Mouse (Mus musculus): ENCODE results near the gene Wnt5a. TPM values are rescaled to one million over a fixed set of nuclear protein-coding genes. Genes with fewer than 3 reads are reported as not detected.

The Wnt5a gene
- total RNA-seq, 2 experiments from 2014 or later: 6.5 to 11.4 TPM

DNA sequence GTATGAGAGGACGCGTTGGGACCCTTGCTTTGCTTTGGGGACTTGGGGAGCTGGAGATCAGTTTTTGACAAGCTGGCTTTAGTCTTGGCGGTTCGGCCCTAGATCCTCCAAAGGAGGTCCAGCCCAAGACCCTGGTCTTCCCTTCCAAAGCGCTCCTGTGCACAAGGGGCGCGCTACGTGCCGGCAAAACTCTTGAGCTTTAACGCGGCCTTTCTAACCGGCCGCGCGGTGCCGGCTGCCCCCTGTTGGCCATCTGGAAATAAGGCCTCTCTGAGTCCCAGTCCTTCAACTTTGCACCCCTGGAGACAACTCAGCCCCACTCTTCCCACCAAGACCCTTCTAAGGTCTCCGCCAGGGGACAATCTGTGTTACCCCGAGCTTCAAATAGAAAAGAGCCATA is 2.9 kb downstream of the Wnt5a start:
- peak; percentile 61 to 63 for DNase-seq (ENCODE audit: low spot score in 2 of 2)

DNA sequence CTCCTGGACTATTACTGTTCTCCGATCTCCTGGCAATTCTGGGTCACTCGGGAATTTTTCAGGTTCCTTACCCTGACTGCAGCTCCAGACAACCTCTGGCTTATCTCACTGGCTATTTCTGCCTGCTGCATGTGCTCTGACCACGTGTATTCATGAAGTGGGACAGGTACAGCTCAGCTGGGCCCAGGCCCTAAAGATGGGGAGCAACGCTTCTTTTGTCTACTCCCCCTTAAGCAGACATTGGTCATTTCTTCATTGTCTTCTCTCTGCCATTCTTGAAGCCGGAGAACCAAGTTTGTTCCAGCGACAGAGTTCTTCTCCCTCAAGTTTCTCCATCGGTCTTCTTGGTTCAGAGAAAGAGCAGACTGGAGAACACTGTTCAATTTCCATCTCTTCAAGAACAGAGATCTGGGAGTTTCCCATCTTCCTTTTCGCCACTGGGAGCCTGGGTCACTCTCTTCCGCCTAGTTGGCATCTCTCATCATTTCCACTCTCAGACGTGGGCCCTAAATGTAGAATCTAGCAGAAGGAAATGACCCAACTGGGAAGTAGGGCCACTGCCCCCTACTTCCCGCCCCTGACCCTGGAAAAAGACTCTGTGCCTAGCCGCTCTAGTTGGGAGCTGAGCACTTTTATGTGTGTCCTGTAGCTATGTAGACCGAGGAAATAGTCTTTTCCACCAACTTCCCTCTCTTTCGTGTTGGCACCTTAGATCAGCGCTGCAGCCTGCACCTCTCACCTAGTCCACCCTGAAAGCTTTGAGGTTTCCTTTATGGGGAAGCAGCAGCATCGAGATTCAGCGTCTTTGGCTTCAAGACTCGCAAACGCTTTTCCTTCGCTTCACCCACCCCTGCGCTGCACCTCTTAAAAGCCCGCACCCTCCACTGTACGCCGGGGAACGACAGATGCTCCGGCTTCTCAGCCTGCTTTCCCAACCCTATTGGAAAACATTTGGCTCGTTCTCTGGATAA is 4.0 kb downstream of the Wnt5a start:
- peak in 1 of 2 experiments; percentile 10 for DNase-seq (ENCODE audit: low spot score in 2 of 2)

More for the DNA sequence above, 2.9 kb downstream of the Wnt5a start:
- intact Hi-C loops (cut with DNase I): loop anchor here (1.0 to 10.0 kb wide), 4 partner anchors 223 to 698 kb away; no protein-coding TSS in a partner anchor

DNA sequence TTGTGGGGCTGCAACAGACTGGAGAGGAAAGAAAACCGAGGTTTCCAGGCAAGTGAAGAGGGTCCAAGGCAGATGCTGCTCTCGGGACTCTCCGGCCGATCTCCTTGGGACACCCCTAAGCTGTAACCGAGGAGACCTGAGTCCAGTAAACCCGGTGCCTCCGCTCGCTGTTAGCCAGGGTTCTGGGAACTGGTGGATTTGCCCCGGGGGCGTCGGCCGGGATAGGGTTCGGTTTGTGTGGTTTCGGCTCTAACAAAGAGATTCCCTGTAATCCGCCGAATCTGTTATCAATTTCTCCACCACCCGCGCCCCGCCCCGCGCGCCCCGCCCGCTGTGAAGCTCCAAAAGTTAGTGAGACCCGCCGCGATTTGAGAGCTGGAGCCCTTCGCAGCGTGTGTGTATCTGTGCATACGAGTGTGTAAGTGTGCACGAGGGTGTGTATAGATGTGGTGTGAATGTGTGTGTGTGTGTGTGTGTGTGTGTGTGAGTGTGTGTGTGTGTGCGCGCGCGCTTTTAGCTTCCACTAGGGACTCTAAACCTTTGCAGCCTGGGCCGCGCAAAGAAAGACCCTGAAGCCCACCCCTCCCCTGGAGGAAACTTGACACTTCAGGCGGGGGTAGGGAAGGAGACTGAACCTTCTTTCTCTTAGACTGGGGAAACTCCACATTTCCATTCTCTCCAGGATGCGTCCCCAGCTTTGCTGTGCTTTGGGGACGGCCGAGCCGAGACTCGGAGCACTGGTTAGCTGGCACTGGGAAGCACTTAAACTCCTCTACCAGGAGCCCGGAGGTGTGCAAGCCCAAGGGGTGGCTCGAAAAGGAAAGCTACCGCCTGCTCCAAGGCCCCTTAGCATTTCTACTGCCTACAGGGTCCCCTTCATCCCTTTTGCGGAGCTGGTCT is 5.1 kb downstream of the Wnt5a start:
- DNase-seq (ENCODE audit: low spot score in 2 of 2): peak; percentile 14 to 19
- intact Hi-C loops (cut with DNase I): loop anchor here (5.0 to 10.0 kb wide), 4 partner anchors 225 to 578 kb away; no protein-coding TSS in a partner anchor

More for the DNA sequence above, 4.0 kb downstream of the Wnt5a start:
- intact Hi-C loops (cut with DNase I): loop anchor here (5.0 to 10.0 kb wide), 3 partner anchors 224 to 504 kb away; no protein-coding TSS in a partner anchor

DNA sequence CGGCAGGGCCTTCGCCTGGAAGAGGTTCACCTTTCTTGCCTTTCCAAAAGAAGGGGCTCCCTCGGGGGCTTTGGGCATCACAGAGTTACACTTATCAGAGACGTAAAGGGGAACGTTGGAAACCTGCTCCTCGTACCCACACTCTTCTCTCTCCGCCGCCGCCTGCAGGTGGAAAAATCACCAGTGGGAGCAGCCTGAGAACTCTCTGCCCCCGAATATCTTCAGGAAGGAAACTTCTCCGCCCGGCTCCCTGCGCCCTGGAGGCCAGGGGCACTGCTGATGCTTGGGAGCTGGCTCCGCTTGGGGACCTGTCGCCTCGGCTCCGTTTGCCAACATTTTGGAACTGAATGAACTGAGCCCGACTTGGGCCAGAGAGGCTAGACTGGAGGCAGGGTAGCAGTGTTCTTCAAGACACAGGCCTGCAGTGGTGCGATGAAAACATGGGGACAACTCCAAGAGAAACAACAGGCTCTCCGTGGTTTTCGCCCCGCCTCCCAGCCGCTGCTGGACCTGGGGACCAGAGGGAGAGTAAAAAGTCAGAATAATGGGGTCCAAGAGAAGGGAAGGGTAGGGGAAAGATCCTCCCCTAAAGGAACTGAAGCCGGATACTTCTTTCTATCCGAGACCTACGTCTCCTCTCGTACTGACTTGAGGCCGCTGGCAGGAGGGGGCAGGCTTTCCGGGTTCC is 5.9 kb downstream of the Wnt5a start:
- intact Hi-C loops (cut with DNase I): loop anchor here (5.0 kb wide), 1 partner anchor 577 kb away; no protein-coding TSS in a partner anchor
- peak; percentile 19 for DNase-seq (ENCODE audit: low spot score in 2 of 2)

DNA sequence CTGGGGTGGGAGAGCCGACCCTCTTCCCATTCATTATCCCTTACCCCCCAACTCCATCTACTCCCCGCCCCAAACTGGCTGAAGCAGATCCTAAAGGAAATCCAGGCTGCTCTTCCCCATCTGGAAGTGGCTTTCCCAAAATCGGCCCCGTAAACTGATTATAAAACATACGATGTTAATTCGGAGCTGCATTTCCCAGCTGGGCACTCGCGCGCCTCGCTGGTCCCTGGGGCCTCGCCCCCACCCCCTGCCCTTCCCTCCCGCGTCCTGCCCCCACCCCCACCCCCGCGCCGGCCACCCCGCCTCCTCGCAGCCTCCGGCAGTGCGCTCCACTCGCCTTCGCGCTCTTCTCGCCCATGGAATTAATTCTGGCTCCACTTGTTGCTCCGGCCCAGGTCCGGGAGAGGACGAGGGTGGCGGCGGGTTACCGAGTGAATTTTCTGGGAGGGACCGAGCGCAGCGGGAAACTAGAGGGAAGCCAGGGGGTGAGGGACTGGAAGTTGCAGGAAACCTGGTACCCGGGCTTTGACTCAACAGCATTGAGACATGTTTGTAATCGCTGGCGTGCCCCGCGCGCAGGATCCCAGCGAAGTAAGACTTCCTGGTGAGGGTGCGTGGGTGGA is 6.6 kb downstream of the Wnt5a start:
- intact Hi-C loops (cut with DNase I): loop anchor here (5.0 kb wide), 1 partner anchor 576 kb away; no protein-coding TSS in a partner anchor
- no peak for DNase-seq (ENCODE audit: low spot score in 2 of 2)

DNA sequence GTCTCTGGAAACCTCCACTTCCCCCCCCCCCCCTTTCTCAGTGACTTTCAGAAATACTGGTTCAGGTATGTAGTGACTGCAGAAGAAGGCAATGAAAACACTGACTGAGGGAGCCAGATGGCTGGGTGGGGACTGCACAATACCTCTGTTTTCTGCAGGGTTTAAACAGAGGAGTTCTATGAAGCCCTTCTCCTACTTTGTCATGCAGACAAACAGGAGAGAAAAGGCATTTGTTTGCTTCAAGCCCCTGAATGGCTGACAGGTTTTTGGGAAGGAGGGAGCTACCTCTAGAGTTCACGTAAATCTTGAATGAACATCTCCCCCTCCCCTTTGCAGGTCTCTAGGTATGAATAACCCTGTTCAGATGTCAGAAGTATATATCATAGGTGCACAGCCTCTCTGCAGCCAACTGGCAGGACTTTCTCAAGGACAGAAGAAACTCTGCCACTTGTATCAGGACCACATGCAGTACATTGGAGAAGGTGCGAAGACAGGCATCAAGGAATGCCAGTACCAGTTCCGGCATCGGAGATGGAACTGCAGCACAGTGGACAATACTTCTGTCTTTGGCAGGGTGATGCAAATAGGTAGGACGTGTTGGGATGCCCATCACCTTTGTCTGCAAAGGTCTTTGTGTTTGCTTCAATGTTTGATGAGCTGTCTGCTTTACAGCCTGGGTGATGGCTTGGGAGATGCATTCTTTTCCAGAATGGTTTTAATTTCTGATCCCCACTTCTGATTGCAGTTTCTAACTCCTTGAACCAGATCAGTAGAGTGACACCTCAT is 8.4 kb downstream of the Wnt5a start:
- no peak for DNase-seq (ENCODE audit: low spot score in 2 of 2)
- intact Hi-C loops (cut with DNase I): loop anchor here (5.0 kb wide), 1 partner anchor 574 kb away; no protein-coding TSS in a partner anchor

DNA sequence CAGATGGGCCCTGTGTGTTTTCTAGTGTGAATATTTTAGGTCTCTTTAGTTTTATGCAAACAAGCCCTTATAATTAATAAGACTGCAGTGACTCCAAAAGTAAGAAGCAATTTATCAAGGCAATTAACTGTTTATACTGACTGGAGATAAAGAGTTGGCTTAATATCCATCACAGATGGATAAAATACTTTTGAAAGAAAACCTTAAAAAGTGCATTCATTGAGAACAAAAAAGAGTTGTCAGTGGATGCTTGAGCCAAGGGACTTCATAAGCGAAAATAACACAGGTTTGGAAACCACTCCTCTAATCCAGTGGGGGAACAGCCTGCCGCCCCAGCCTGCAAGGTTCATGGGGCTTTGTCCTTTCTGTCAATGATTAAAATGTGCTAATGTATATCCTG is 9.6 kb downstream of the Wnt5a start:
- no peak for DNase-seq (ENCODE audit: low spot score in 2 of 2)
- intact Hi-C loops (cut with DNase I): loop anchor here (5.0 kb wide), 1 partner anchor 573 kb away; no protein-coding TSS in a partner anchor

DNA sequence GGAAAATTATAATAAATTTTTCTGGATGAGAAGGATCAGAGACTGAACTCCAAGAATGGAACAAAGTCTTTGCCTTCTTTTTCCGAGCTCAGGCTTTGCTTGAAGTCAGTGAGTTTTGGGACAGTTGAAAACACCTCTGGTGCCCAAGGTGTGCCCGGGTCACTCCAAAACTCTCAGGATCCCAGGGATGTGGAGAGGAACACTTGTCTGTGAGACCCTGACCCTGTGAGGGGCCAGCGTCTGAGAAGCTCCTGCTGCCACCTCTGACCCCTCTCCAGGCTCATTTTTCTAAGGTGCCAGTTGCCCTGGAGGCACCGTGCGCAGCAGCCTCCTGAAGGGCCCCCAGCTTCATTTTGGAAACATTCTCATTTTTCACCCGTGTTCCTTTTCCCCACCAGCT is 10.8 kb downstream of the Wnt5a start:
- intact Hi-C loops (cut with DNase I): no loop called here
- DNase-seq (ENCODE audit: low spot score in 2 of 2): no peak

DNA sequence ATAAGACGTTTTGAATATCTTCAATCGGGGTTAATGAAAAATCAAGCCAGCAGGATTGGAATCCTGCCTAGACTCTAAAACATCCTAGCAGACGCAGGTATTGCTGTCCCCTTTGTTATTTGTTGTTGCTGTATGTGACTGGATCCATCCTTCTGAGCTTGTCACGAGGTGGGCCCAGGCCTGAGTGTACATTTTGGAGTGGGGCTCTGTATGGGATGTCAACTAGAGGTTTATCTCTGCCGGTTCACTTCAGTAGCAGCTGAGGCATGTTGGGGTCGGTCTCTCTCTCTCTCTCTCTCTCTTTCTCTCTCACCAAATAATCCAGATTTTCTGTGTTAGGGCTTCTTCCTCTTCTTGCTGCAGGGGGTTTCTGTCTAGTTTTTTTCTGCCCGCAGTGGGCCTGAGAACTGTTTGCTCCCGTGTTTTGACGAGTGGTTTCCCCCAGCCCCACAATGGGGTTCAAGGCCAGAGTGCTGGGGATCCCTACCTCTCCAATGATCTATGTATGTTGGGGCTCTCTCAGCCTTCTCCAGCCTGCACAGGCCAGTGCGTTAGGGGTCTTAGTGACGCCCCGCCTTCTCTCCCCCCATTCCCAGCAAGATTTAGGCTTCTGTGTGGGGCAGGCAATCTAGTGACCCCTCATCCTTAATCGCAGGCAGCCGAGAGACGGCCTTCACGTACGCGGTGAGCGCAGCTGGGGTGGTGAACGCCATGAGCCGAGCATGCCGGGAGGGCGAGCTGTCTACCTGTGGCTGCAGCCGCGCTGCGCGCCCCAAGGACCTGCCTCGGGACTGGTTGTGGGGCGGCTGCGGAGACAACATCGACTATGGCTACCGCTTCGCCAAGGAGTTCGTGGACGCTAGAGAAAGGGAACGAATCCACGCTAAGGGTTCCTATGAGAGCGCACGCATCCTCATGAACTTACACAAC is 13.3 kb downstream of the Wnt5a start:
- intact Hi-C loops (cut with DNase I): no loop called here
- no peak for DNase-seq (ENCODE audit: low spot score in 2 of 2)

DNA sequence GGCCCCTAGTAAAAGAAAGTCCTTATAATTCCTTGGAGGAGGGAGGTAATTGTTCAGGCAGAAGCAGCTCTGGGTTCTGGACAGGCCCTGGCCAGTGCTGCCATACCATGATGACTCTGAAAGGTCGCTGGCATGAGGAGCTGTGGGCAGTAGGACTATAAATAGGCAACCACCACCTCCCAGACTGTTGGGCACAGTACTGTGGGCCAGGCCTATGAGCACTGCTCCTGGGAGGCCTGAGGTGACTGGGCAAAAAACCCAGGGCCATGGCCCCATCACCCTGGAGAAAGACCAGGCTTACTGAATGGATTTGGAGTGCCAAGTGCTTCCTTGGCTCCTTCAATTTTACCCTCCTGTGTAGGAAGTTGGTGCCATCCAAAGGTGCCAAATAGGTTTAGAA is 16.6 kb downstream of the Wnt5a start:
- no peak for DNase-seq (ENCODE audit: low spot score in 2 of 2)
- intact Hi-C loops (cut with DNase I): no loop called here

DNA sequence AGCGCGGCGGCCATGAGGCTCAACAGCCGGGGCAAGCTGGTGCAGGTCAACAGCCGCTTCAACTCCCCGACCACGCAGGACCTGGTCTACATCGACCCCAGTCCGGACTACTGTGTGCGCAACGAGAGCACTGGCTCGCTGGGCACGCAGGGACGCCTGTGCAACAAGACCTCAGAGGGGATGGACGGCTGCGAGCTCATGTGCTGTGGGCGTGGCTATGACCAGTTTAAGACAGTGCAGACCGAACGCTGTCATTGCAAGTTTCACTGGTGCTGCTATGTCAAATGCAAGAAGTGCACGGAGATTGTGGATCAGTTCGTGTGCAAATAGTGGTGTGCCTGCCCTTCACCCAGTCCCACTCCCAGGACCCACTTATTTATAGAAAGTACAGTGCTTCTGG is 18.1 kb downstream of the Wnt5a start:
- intact Hi-C loops (cut with DNase I): no loop called here
- no peak for DNase-seq (ENCODE audit: low spot score in 2 of 2)

DNA sequence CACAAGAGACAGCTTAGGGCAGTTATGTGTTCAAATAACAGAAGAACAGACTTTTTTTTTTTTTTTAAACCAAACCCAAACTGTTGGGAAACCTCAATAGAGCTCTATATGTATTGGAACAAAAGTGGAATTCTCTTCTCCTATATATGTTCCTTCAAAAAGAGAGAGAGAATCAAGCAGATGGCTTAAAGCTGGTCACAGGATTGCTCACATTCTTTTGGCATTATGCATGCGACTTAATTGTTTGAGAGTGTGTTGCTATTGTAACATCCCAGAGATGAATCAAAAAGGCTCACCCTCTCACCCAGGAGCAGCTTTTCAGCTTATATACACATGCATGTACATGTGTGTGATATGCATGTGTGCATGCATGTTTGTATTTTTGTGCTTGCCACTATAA is 21.0 kb downstream of the Wnt5a start:
- DNase-seq (ENCODE audit: low spot score in 2 of 2): no peak
- intact Hi-C loops (cut with DNase I): no loop called here

DNA sequence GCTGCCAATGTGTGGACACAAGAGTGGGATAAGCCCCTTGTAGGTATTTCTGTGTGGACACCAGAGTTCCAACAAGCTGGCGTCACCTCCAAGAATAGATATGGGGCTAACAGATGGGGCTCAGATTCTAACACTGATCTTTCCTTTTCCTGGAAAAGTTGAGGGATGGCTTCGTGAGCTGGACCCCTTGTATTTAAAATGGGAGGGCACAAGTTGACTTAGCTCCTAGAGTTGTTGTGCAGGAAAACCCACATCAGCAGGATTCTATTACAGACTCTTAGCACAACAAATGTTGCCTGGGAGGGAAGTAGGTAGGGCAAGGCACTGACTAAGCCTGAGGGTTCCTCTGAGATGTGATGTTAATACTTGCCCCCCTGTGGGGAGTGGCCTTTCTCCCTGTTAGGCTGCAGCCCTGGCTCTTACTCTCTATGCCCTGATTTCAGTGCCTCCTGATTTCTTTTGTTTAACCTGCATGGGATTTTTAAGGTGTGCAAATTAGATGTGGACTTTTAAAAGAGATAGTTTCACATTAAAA is 23.7 kb downstream of the Wnt5a start:
- intact Hi-C loops (cut with DNase I): no loop called here
- no peak for DNase-seq (ENCODE audit: low spot score in 2 of 2)

DNA sequence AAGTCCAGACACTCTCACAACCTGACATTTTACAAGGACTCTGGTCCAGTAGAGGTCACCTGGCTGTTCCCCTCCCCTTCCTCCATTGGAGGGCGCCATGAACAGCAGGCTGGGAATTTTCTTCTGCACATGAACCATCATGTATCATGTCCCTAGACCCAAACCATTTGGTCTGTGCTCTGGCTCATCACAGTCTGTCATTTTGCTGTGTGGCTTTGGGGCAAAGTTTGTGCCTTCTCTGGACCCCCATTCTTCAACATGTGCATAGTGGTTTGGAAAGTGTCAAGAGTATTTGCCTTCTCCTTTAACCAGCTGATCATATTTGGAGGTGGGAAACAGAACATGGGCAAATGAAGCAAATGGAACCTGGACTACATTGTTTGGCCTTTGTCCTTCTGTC is 27.0 kb downstream of the Wnt5a start:
- intact Hi-C loops (cut with DNase I): no loop called here
- no peak for DNase-seq (ENCODE audit: low spot score in 2 of 2)

DNA sequence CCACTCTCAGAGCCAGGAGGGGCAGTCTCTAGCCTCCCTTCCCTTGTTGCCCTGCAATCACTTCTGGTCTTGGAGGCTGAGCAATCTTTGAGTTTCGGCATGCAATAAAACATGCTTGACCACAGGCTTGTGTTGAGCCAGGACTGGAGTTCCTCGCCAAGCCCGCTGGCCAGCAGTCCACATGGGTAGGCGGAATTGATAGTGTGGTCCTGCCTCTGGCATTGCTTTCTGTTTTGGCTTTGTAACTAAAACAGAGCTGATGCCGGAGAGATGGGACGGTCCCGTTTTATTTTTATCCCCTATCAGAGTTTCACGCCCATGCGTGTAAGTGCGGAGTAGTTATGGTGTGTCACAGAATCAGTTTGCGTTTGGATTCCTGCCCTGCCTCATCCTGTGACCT is 28.4 kb downstream of the Wnt5a start:
- DNase-seq (ENCODE audit: low spot score in 2 of 2): no peak
- intact Hi-C loops (cut with DNase I): no loop called here

DNA sequence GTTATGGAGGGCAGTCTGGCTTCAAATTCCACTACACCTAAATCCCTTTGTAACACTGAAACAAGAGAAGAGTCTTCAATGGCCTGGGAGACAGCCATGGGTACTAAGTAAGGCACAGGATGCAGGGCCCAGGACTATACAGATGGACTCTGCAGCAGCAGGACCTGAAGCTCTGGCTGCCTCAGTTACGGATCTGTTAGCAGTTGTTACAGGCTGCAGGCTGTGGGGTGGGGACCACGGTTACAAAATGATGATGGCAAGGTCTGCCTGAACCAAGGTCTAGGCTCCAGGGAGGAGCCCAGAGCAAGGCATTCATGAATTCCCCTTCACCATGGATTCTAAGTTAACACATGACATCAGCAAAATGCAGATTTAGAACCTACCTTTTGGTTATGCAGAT is 29.3 kb downstream of the Wnt5a start:
- intact Hi-C loops (cut with DNase I): no loop called here

DNA sequence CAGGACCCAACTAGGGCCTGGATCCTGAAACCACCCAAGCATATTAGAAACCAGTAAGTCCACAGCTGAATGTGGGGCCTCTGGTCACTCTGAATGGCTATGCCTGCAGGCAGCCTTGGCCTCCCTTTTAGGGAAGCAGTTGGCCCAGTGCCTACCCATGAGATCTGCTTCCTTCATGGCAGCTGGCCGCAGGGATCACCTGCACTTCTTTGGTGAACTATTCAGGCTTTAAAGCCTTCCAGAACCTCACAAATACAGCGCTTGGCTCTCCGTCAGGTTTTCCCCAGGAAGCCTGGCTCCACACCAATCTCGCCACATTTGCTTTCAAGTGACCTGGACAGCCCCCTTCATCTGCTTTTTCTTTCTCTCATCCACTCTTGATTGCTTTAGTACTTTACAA is 31.3 kb downstream of the Wnt5a start:
- intact Hi-C loops (cut with DNase I): no loop called here
- DNase-seq (ENCODE audit: low spot score in 2 of 2): no peak

More for the DNA sequence above, 29.3 kb downstream of the Wnt5a start:
- no peak for DNase-seq (ENCODE audit: low spot score in 2 of 2)

Measured in left cerebral cortex, postnatal 36 days (tissue).